Mouse (Mus musculus): ENCODE data around the gene Pidd1. TPM values are rescaled to one million over a fixed set of nuclear protein-coding genes. Genes with fewer than 3 reads are reported as not detected.

The Pidd1 gene
- 1.2 and 1.8 TPM in 2 replicates for polyA plus RNA-seq (2015; fragmentation: Nextera tagmentation; extraction: Ambion mirVana)

GRCm38 (mm10) chr7:141443828-141444237, at the start of gene Pidd1:
Pidd1 (minus strand) TSS chr7:141444025.

DNA sequence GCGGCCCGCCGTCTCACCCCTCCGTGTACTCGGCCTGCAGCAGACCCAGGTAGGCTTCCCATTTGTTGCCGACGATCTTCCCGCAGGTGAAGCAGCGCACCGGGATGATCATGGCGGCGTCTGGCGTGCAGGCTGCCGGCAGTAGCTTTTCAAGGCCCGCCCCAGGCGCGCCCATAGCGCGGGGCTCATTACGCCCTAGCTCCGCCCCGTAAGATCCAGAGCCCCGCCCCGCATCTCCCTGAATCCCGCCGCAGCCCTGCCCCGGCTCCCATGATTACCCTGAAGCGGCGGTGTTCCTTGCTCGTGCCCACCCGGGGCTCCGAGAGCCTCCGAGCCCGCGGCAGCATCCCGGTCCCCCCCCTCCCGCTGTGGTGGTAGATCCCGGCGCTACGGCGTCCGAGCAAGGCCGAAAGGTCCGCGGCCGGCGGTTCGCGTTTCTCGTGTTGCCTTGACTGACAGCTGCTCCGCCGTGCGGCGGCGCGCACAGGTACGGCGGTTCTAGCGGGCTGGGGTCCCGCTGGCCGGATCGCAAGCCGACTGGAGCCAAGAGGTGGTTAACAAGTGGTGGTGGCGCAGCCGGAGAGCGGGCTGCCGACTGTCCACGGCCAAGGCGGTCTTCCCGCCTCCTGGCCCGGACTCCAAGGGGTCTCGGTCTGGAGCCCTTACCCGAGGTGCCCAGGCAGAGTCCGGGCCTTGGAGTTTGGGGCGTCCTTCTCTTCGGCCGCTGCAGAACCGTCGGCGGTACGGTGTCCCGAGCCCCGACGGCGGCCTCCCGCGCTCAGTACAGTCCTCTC, 31.4 kb upstream of the Pidd1 start, which contains the start of the genes Polr2l and Tspan4:
Gene Polr2l (minus strand): TSS at position 122 of the 794 bp plus-strand sequence.
Gene Tspan4 (plus strand): TSS at position 230 of the 794 bp plus-strand sequence.

GRCm38 (mm10) chr7:141467230-141468030, 23.6 kb upstream of the Pidd1 start, which contains the start of gene Cd151:
Cd151 (plus strand) TSS chr7:141467392.

GRCm38 (mm10) chr7:141460391-141461113, 16.7 kb upstream of the Pidd1 start, which contains the start of gene Cracr2b:
Cracr2b (plus strand) TSS chr7:141461094.

GRCm38 (mm10) chr7:141454967-141455551, 11.2 kb upstream of the Pidd1 start, which contains the start of gene Pnpla2:
Pnpla2 (plus strand) TSS chr7:141455198.

DNA sequence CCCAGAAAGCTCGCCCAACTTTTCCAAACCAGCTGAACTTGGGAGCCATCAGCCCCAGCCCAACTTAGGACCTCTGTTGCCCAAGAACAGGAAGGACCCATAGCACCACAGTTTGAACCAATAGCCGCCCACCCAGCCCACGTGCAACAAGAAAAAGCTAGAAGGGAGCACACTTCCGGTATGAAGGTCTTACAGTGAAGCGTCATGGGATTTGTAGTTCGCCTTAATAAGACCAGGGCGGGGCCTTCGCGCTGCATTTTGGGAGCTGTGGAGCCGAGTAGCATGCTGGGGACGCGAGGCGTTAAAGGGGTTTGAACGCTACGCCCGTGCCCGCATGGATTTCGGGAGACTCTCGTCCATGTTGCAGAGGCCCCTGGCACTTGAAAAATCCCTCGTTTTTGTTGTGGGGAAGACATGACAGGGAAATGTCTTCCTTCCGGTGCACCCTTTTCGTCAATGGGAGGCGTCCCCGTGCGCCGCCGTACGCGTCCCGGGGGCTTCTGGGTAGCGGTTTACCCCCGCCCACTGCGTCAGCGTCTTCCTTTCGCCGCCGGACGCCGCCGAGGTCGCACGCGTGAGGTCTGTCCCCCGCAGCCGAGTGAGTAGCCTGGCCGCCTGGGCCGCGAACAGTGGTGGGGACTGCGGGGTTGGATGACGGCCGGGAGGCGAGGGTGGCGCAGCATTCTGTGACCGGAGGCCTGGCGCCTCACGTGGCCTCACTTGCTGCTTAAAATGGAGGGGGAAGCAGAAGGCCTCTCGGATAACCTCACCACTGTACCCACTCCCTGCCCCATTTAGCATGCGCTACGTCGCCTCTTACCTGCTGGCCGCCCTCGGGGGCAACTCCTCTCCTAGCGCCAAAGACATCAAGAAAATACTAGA, 3.5 kb upstream of the Pidd1 start, which contains the start of gene Rplp2:
Gene Rplp2 (plus strand): TSS at position 261 of the 882 bp plus-strand sequence.

GRCm38 (mm10) chr7:141437178-141438120, 6.4 kb downstream of the Pidd1 start, which contains the start of gene Slc25a22:
Slc25a22 (minus strand) TSS chr7:141437892.

GRCm38 (mm10) chr7:141429310-141429709, 14.5 kb downstream of the Pidd1 start, which contains the start of gene Cend1:
Cend1 (minus strand) TSS chr7:141429491.

GRCm38 (mm10) chr7:141413809-141414584, 29.8 kb downstream of the Pidd1 start, which contains the start of gene Gatd1:
Gatd1 (minus strand) TSS chr7:141414136.

GRCm38 (mm10) chr7:141391625-141392551, 51.9 kb downstream of the Pidd1 start, which contains the start of gene Taldo1:
Taldo1 (plus strand) TSS chr7:141392199.

Other genes with a start within 250 kb of the Pidd1 start
- gene Lrrc56, start 249.9 kb downstream of the Pidd1 start, polyA plus RNA-seq (2015; fragmentation: Nextera tagmentation; extraction: Ambion mirVana): 2.4 and 3.6 TPM in 2 replicates
- 0.18 TPM in 1 of 2 replicates, not detected in the other for gene Lmntd2, start 229.9 kb downstream of the Pidd1 start, polyA plus RNA-seq (2015; fragmentation: Nextera tagmentation; extraction: Ambion mirVana)
- gene Rassf7, start 228.2 kb downstream of the Pidd1 start, polyA plus RNA-seq (2015; fragmentation: Nextera tagmentation; extraction: Ambion mirVana): 26.0 and 26.8 TPM in 2 replicates
- 18.7 and 20.2 TPM in 2 replicates for gene Phrf1, start 215.2 kb downstream of the Pidd1 start, polyA plus RNA-seq (2015; fragmentation: Nextera tagmentation; extraction: Ambion mirVana)
- gene Irf7, start 177.5 kb downstream of the Pidd1 start, polyA plus RNA-seq (2015; fragmentation: Nextera tagmentation; extraction: Ambion mirVana): 7.6 and 9.4 TPM in 2 replicates
- 1.9 and 2.4 TPM in 2 replicates for gene Cdhr5, start 167.2 kb downstream of the Pidd1 start, polyA plus RNA-seq (2015; fragmentation: Nextera tagmentation; extraction: Ambion mirVana)
- gene Sct, start 164.9 kb downstream of the Pidd1 start, polyA plus RNA-seq (2015; fragmentation: Nextera tagmentation; extraction: Ambion mirVana): 7.2 and 11.2 TPM in 2 replicates
- 0.23 and 0.56 TPM in 2 replicates for gene Drd4, start 152.0 kb downstream of the Pidd1 start, polyA plus RNA-seq (2015; fragmentation: Nextera tagmentation; extraction: Ambion mirVana)
- 30.0 and 33.3 TPM in 2 replicates for gene Deaf1, start 116.3 kb downstream of the Pidd1 start, polyA plus RNA-seq (2015; fragmentation: Nextera tagmentation; extraction: Ambion mirVana)
- gene Tmem80, start 116.3 kb downstream of the Pidd1 start, polyA plus RNA-seq (2015; fragmentation: Nextera tagmentation; extraction: Ambion mirVana): 21.3 and 21.5 TPM in 2 replicates
- gene Eps8l2, start 105.1 kb downstream of the Pidd1 start, polyA plus RNA-seq (2015; fragmentation: Nextera tagmentation; extraction: Ambion mirVana): 2.2 and 2.4 TPM in 2 replicates
- gene Taldo1, start 51.8 kb downstream of the Pidd1 start, polyA plus RNA-seq (2015; fragmentation: Nextera tagmentation; extraction: Ambion mirVana): 210 and 316 TPM in 2 replicates
- 25.7 and 27.1 TPM in 2 replicates for gene Gatd1, start 29.9 kb downstream of the Pidd1 start, polyA plus RNA-seq (2015; fragmentation: Nextera tagmentation; extraction: Ambion mirVana)
- gene Cend1, start 14.5 kb downstream of the Pidd1 start, polyA plus RNA-seq (2015; fragmentation: Nextera tagmentation; extraction: Ambion mirVana): 0.40 and 0.59 TPM in 2 replicates
- 15.8 and 17.3 TPM in 2 replicates for gene Slc25a22, start 6.1 kb downstream of the Pidd1 start, polyA plus RNA-seq (2015; fragmentation: Nextera tagmentation; extraction: Ambion mirVana)
- 941 and 958 TPM in 2 replicates for gene Rplp2, start 3.3 kb upstream of the Pidd1 start, polyA plus RNA-seq (2015; fragmentation: Nextera tagmentation; extraction: Ambion mirVana)
- 249 and 404 TPM in 2 replicates for gene Pnpla2, start 11.2 kb upstream of the Pidd1 start, polyA plus RNA-seq (2015; fragmentation: Nextera tagmentation; extraction: Ambion mirVana)
- gene Cracr2b, start 17.1 kb upstream of the Pidd1 start, polyA plus RNA-seq (2015; fragmentation: Nextera tagmentation; extraction: Ambion mirVana): 13.8 and 15.2 TPM in 2 replicates
- 18.0 and 21.8 TPM in 2 replicates for gene Cd151, start 23.4 kb upstream of the Pidd1 start, polyA plus RNA-seq (2015; fragmentation: Nextera tagmentation; extraction: Ambion mirVana)
- 45.8 and 47.8 TPM in 2 replicates for gene Polr2l, start 31.1 kb upstream of the Pidd1 start, polyA plus RNA-seq (2015; fragmentation: Nextera tagmentation; extraction: Ambion mirVana)
- 43.1 and 47.4 TPM in 2 replicates for gene Tspan4, start 31.2 kb upstream of the Pidd1 start, polyA plus RNA-seq (2015; fragmentation: Nextera tagmentation; extraction: Ambion mirVana)
- gene Chid1, start 95.8 kb upstream of the Pidd1 start, polyA plus RNA-seq (2015; fragmentation: Nextera tagmentation; extraction: Ambion mirVana): 18.9 and 22.1 TPM in 2 replicates
- gene Ap2a2, start 118.1 kb upstream of the Pidd1 start, polyA plus RNA-seq (2015; fragmentation: Nextera tagmentation; extraction: Ambion mirVana): 34.8 and 39.4 TPM in 2 replicates
- gene Muc6, start 211.3 kb upstream of the Pidd1 start, polyA plus RNA-seq (2015; fragmentation: Nextera tagmentation; extraction: Ambion mirVana): 0.08 and 0.09 TPM in 2 replicates
- gene Muc2, start 246.3 kb upstream of the Pidd1 start, polyA plus RNA-seq (2015; fragmentation: Nextera tagmentation; extraction: Ambion mirVana): 0.10 TPM in 1 of 2 replicates, not detected in the other

All from skeletal muscle tissue, postnatal 0 days (tissue).